Mouse (Mus musculus) heart, postnatal 0 days (tissue): ENCODE data around the gene Axin1. TPM values are rescaled to one million over a fixed set of nuclear protein-coding genes. Genes with fewer than 3 reads are reported as not detected.

Experiments used
- ATAC-seq: fragments of 200-750 bp; cut with Nextera tagmentation; 2 replicates; pipeline ENCODE4 v1.8.0; 2017; ENCODE audit warnings: low read depth, moderate number of reproducible peaks, moderate library complexity; ENCODE audit not compliant: insufficient read depth
- DNase-seq: peaks from one replicate; pipeline ENCODE4 v3.0.0-alpha.2; 2016; ENCODE audit warnings: low spot score
- H3K27ac ChIP-seq: fragments of 300-500 bp; sonication (generic); 2 replicates; pipeline ENCODE4 v1.5.1; 2014; ENCODE audit warnings: low read depth, mild to moderate bottlenecking
- H3K27me3 ChIP-seq: fragments of 300-500 bp; sonication (generic); 2 replicates; pipeline ENCODE4 v1.6.1; 2014; ENCODE audit warnings: low read length, mixed read lengths; ENCODE audit not compliant: control insufficient read depth, insufficient read depth
- H3K36me3 ChIP-seq: fragments of 300-500 bp; sonication (generic); replicated peaks from 2 replicates; pipeline ENCODE4 v1.6.1; 2014; ENCODE audit warnings: low read length, mixed read lengths; ENCODE audit not compliant: control insufficient read depth, insufficient read depth
- H3K4me1 ChIP-seq: fragments of 300-500 bp; sonication (generic); 2 replicates; pipeline ENCODE4 v1.6.1; 2014; ENCODE audit warnings: antibody characterized with exemption; ENCODE audit not compliant: control insufficient read depth, insufficient read depth
- H3K4me2 ChIP-seq: fragments of 300-500 bp; sonication (generic); 2 replicates; pipeline ENCODE4 v1.6.1; 2014; ENCODE audit warnings: low read depth, mild to moderate bottlenecking, low read length, moderate library complexity
- H3K4me3 ChIP-seq: fragments of 300-500 bp; sonication (generic); 2 replicates; pipeline ENCODE4 v1.5.1; 2014; ENCODE audit warnings: low read depth, low read length
- H3K9ac ChIP-seq: fragments of 300-500 bp; sonication (generic); replicated peaks from 2 replicates; pipeline ENCODE4 v1.6.1; 2014; ENCODE audit warnings: low read depth, low read length, mixed read lengths
- H3K9me3 ChIP-seq: fragments of 300-500 bp; sonication (generic); replicated peaks from 2 replicates; pipeline ENCODE4 v1.6.1; 2016; ENCODE audit warnings: low read length; ENCODE audit not compliant: control insufficient read depth
- CTCF ChIP-seq: IDR thresholded peaks from 2 replicates; pipeline ENCODE4 v1.5.1; 2016; ENCODE audit warnings: antibody characterized with exemption, control low read depth, low read depth
- EP300 ChIP-seq: IDR thresholded peaks from 2 replicates; pipeline ENCODE4 v1.6.1; 2016; ENCODE audit warnings: antibody characterized with exemption, low read depth
- WGBS: fragments of 180-500 bp; shearing (Covaris S2); extraction: QIAGEN DNeasy Blood & Tissue Kit; methylation state at CpG from one replicate; pipeline ENCODE4 v1.1.7; 2014; 5-methylcytosine and 5-hydroxymethylcytosine counted together
- polyA plus RNA-seq: library from polyadenylated mRNA; unstranded; fragments of >200 nt; fragmentation: Nextera tagmentation; extraction: Ambion mirVana; gene quantifications from 2 replicates; pipeline ENCODE4 v1.2.1, GENCODE M21; 2015
- total RNA-seq: library from RNA; depleted of rRNA; stranded (reverse); fragments of >200 nt; gene quantifications from 2 replicates; pipeline ENCODE4 v1.2.3, GENCODE M21; 2014; ENCODE audit warnings: low replicate concordance; rRNA removed

Gene Axin1
- total and polyA plus RNA-seq, 2 experiments from 2014 or later, result 4.2 to 21.2 TPM

DNA sequence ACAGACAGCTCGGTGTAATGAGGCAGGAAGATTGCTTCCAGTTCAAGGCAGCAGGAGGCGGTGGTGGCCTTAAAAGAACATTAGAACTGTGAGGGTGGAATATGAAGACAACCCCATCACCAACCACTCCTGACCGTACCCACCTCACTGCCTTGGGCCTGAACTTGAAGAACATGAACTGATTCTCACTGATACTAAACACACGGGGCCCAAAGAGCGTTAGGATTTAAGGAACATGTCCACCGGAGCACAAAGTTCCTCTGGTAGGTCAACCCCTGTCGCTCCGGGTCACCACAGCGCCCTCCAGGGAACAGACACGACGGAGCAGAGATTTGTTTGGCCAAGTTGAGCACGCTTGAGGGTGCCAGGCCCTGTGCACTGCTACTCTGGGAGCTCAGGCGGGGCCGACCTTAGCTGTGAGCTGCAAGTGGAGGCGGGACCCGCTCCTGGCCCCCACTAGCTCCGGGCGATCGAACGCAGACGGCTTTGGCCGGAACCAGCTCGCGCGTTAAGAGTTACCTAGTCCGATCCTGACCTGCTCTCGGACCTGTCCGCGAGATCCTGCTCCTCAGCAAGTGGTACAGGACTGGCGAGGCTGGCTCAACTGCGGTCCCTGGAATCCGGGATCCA is 105.1 kb downstream of the Axin1 start:
- DNase-seq, result peak; percentile 64
- H3K27me3 ChIP-seq, result no peaks in the 10 kb centered on the region
- peak overlapping the region; percentile 81 for H3K27ac ChIP-seq
- H3K9ac ChIP-seq, result peak overlapping the region; percentile 39
- ATAC-seq, result peak; percentile 73
- H3K4me3 ChIP-seq, result peak overlapping the region; percentile 58
- under 1% methylated on average over 32 of the region's 32 CpGs for WGBS
- H3K9me3 ChIP-seq, result no peaks in the 10 kb centered on the region
- TF ChIP-seq EP300 (no peak), CTCF (peak; percentile 41)
- peak overlapping the region; percentile 63 for H3K4me2 ChIP-seq
- no peaks in the 10 kb centered on the region for H3K36me3 ChIP-seq
- H3K4me1 ChIP-seq, result peaks cover 13% of the 10 kb centered on the region

DNA sequence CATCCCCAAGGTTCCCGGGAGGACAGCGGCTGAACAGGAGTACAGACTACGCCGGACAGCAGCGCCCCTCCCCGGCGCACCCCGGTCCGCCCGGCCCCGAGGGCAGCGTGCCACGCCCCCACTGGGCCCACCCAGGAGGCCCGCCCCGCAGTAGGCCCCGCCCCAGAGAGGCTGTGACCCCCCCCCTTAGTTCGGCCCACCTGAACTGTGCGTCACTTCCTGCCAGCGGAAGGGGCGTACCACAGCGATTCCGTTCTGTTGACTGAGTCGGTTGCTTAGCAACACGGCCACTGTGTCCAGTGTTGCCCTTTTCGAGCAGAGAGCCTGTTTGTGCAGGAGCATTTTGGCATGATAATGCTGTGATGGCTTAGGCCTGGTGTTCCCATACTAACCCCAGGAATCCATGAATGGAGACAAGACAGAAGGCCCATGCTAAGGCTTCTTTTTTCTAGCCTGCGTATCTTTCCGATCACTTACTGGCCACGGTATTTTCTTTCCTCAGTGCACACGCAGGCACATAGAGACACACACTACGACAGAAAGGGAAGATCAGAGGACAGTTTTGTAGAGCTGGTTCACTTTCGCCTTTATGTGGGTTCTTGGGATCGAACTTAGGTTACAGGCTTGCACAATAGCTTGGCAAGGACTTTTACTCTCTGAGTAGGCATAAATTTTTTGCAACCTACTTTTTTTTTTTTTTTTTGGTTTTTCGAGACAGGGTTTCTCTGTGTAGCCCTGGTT is 105.8 kb downstream of the Axin1 start, which contains the start of gene Fam234a:
Gene Fam234a, minus strand, starts transcription at position 142 of the 741 bp plus-strand sequence.
- DNase-seq (peak; percentile 98), ATAC-seq (peak; percentile 97)
- Histone ChIP-seq H3K36me3 (no peaks in the 10 kb centered on the region), H3K4me1 (peaks cover 13% of the 10 kb centered on the region), H3K9me3 (no peaks in the 10 kb centered on the region), H3K4me3 (peak within 1 kb of the TSS; percentile 58), H3K9ac (peak within 1 kb of the TSS; percentile 39), H3K27me3 (no peaks in the 10 kb centered on the region), H3K27ac (peak within 1 kb of the TSS; percentile 85), H3K4me2 (peak within 1 kb of the TSS; percentile 63)
- 0 out of 2 replicates have a peak, but pooled peaks have one; percentile 23 for TF ChIP-seq CTCF
- TF ChIP-seq EP300, result no peak
- 8% methylated on average over 24 of the region's 33 CpGs for WGBS

Other genes starting within 250 kb of the Axin1 start
- 11.4 and 22.5 TPM in 2 replicates for gene Rab40c, start 219.0 kb upstream of the Axin1 start, total RNA-seq
- 10.3 and 10.4 TPM in 2 replicates for gene Rab40c, start 219.0 kb upstream of the Axin1 start, polyA plus RNA-seq
- 67.9 and 88.0 TPM in 2 replicates for gene Pigq, start 193.8 kb upstream of the Axin1 start, total RNA-seq
- 46.4 and 47.2 TPM in 2 replicates for gene Pigq, start 193.8 kb upstream of the Axin1 start, polyA plus RNA-seq
- not detected in 2 replicates for gene Nhlrc4, start 193.7 kb upstream of the Axin1 start, total RNA-seq
- gene Nhlrc4, start 193.7 kb upstream of the Axin1 start, polyA plus RNA-seq, result 0.19 TPM in 1 of 2 replicates, not detected in the other
- gene A930017K11Rik, start 186.1 kb upstream of the Axin1 start, total RNA-seq, result not detected in 2 replicates
- not detected in 2 replicates for gene A930017K11Rik, start 186.1 kb upstream of the Axin1 start, polyA plus RNA-seq
- 6.0 and 8.7 TPM in 2 replicates for gene Capn15, start 152.9 kb upstream of the Axin1 start, total RNA-seq
- 7.0 and 7.4 TPM in 2 replicates for gene Capn15, start 152.9 kb upstream of the Axin1 start, polyA plus RNA-seq
- 7.9 and 12.4 TPM in 2 replicates for gene Rab11fip3, start 69.1 kb upstream of the Axin1 start, total RNA-seq
- 6.1 and 8.7 TPM in 2 replicates for gene Rab11fip3, start 69.1 kb upstream of the Axin1 start, polyA plus RNA-seq
- 35.3 and 44.6 TPM in 2 replicates for gene Decr2, start 48.4 kb upstream of the Axin1 start, total RNA-seq
- gene Decr2, start 48.4 kb upstream of the Axin1 start, polyA plus RNA-seq, result 35.3 and 36.6 TPM in 2 replicates
- 28.5 and 60.6 TPM in 2 replicates for gene Nme4, start 43.1 kb upstream of the Axin1 start, total RNA-seq
- 26.5 and 27.5 TPM in 2 replicates for gene Nme4, start 43.1 kb upstream of the Axin1 start, polyA plus RNA-seq
- 2.1 and 2.5 TPM in 2 replicates for gene Tmem8, start 25.4 kb upstream of the Axin1 start, total RNA-seq
- gene Tmem8, start 25.4 kb upstream of the Axin1 start, polyA plus RNA-seq, result 0.51 and 0.69 TPM in 2 replicates
- gene Mrpl28, start 15.2 kb upstream of the Axin1 start, total RNA-seq, result 213 and 275 TPM in 2 replicates
- 222 and 226 TPM in 2 replicates for gene Mrpl28, start 15.2 kb upstream of the Axin1 start, polyA plus RNA-seq
- 0.85 TPM in 1 of 2 replicates, not detected in the other for gene Pdia2, start 60.4 kb downstream of the Axin1 start, total RNA-seq
- 0.10 TPM in 1 of 2 replicates, not detected in the other for gene Pdia2, start 60.4 kb downstream of the Axin1 start, polyA plus RNA-seq
- 1.5 and 6.4 TPM in 2 replicates for gene Rgs11, start 64.3 kb downstream of the Axin1 start, total RNA-seq
- 1.2 and 1.5 TPM in 2 replicates for gene Rgs11, start 64.3 kb downstream of the Axin1 start, polyA plus RNA-seq
- gene Arhgdig, start 69.1 kb downstream of the Axin1 start, total RNA-seq, result 0.58 and 1.9 TPM in 2 replicates
- 1.4 TPM in 2 replicates for gene Arhgdig, start 69.1 kb downstream of the Axin1 start, polyA plus RNA-seq
- gene Fam234a, start 105.6 kb downstream of the Axin1 start, total RNA-seq, result 53.1 and 55.6 TPM in 2 replicates
- 50.8 and 55.7 TPM in 2 replicates for gene Fam234a, start 105.6 kb downstream of the Axin1 start, polyA plus RNA-seq
- gene Luc7l, start 114.2 kb downstream of the Axin1 start, total RNA-seq, result 36.7 and 41.5 TPM in 2 replicates
- gene Luc7l, start 114.2 kb downstream of the Axin1 start, polyA plus RNA-seq, result 34.4 and 36.1 TPM in 2 replicates